27 mouse cellular contexts compared by ENCODE assay signal in the genomic region with DNA sequence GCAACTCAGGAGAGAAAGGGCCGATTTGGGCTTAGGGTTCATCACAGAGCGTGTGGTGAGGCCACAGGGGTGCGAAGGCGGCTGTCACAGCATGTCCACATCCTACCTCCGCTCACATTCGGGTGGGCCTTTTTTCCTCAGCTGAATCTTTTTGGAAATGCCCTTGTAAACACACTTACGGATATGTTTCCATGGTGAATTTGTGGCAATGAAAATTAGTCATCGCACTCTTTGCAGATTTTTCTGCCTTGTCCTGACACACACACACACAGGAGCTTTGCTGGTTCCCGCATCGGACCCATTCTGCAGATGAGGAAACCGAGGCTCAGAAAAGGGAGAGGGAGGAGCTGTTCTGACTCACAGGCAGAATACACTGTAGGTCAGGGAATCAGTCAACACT.
A peak's percentile ranks its signal among the peaks of the same experiment; 100 is the strongest.
DNase-seq lines count a peak whose midpoint lies in the region; ATAC-seq and TF ChIP-seq lines count a peak whose summit lies in the region.
"Had no signal": no experiment of that assay in that cellular context is flagged by ENCODE, and none has a peak within 500 bp of the region (broad histone marks: within the 10 kb centered on the region; RNA-seq: fewer than 3 reads in every experiment).

No protein-coding gene starts in this region.

- WGBS in hindbrain, embryonic 12.5 days = 93% methylated on average over 11 of the region's 11 CpGs
- WGBS in hindbrain, embryonic 10.5 days = 92% methylated on average over 11 of the region's 11 CpGs
- WGBS in neural tube, embryonic 13.5 days = 92% methylated on average over 11 of the region's 11 CpGs
- 92% methylated on average over 11 of the region's 11 CpGs for WGBS in hindbrain, embryonic 15.5 days
- 89% methylated on average over 11 of the region's 11 CpGs for WGBS in liver, embryonic 11.5 days

- no peak overlapping the region for H3K27ac ChIP-seq in hindbrain, embryonic 12.5 days
- no peak overlapping the region for H3K27ac ChIP-seq in hindbrain, embryonic 10.5 days
- H3K27ac ChIP-seq in layer of hippocampus, adult 2 months = peak overlapping the region; percentile 62; the same call in 1 of the 2 replicates
- no peak overlapping the region for H3K27ac ChIP-seq in neural tube, embryonic 13.5 days (replicated peaks)
- H3K27ac ChIP-seq in hindbrain, embryonic 15.5 days (replicated peaks) = no peak overlapping the region
- no peak overlapping the region for H3K27ac ChIP-seq in liver, embryonic 11.5 days (ENCODE audit: low read depth, low read length)
- H3K27ac ChIP-seq: embryonic facial prominence, embryonic 13.5 days; heart, embryonic 10.5 days; heart, embryonic 15.5 days; liver, embryonic 15.5 days; midbrain, embryonic 10.5 days; midbrain, embryonic 15.5 days; stomach, postnatal 0 days had no signal

- 0 out of 2 replicates have a peak overlapping the region, but pooled peaks have one; percentile 22 for H3K4me2 ChIP-seq in hindbrain, embryonic 12.5 days (replicated peaks)
- H3K4me2 ChIP-seq in neural tube, embryonic 13.5 days = peak overlapping the region; percentile 18; the same call in 1 of the 2 replicates
- H3K4me2 ChIP-seq in hindbrain, embryonic 15.5 days = peak overlapping the region; percentile 35
- no peak overlapping the region for H3K4me2 ChIP-seq in liver, embryonic 11.5 days
- H3K4me2 ChIP-seq: embryonic facial prominence, embryonic 13.5 days; heart, embryonic 15.5 days; liver, embryonic 15.5 days; midbrain, embryonic 15.5 days had no signal

- TF ChIP-seq CTCF in layer of hippocampus, adult 2 months (conservative IDR thresholded peaks at IDR 0.05) = no peak

- no peaks in the 10 kb centered on the region for H3K27me3 ChIP-seq in hindbrain, embryonic 12.5 days
- no peaks in the 10 kb centered on the region for H3K27me3 ChIP-seq in hindbrain, embryonic 10.5 days (ENCODE audit: insufficient read depth, poor library complexity, severe bottlenecking)
- no peaks in the 10 kb centered on the region for H3K27me3 ChIP-seq in neural tube, embryonic 13.5 days
- H3K27me3 ChIP-seq in hindbrain, embryonic 15.5 days = no peaks in the 10 kb centered on the region
- no peaks in the 10 kb centered on the region for H3K27me3 ChIP-seq in liver, embryonic 11.5 days (replicated peaks; ENCODE audit: control insufficient read depth, insufficient read depth, low read length)
- H3K27me3 ChIP-seq: embryonic facial prominence, embryonic 13.5 days; heart, embryonic 15.5 days; liver, embryonic 15.5 days; midbrain, embryonic 15.5 days; Patski had no signal

- H3K9ac ChIP-seq in hindbrain, embryonic 12.5 days = no peak overlapping the region
- no peak overlapping the region for H3K9ac ChIP-seq in neural tube, embryonic 13.5 days
- H3K9ac ChIP-seq in hindbrain, embryonic 15.5 days = no peak overlapping the region
- H3K9ac ChIP-seq in liver, embryonic 11.5 days (ENCODE audit: low read depth, low read length) = no peak overlapping the region
- H3K9ac ChIP-seq: embryonic facial prominence, embryonic 13.5 days; heart, embryonic 15.5 days; liver, embryonic 15.5 days; lung, embryonic 14.5 days; midbrain, embryonic 15.5 days had no signal

- H3K9me3 ChIP-seq in hindbrain, embryonic 12.5 days (replicated peaks) = no peaks in the 10 kb centered on the region
- H3K9me3 ChIP-seq in hindbrain, embryonic 10.5 days = no peaks in the 10 kb centered on the region; the same call in 1 of the 2 replicates
- H3K9me3 ChIP-seq in neural tube, embryonic 13.5 days = no peaks in the 10 kb centered on the region
- no peaks in the 10 kb centered on the region for H3K9me3 ChIP-seq in hindbrain, embryonic 15.5 days
- H3K9me3 ChIP-seq in liver, embryonic 11.5 days (ENCODE audit: control insufficient read depth, low read length) = no peaks in the 10 kb centered on the region
- H3K9me3 ChIP-seq: embryonic facial prominence, embryonic 13.5 days; heart, embryonic 10.5 days; heart, embryonic 15.5 days; liver, embryonic 15.5 days; midbrain, embryonic 10.5 days; midbrain, embryonic 15.5 days had no signal

- H3K36me3 ChIP-seq in hindbrain, embryonic 12.5 days = no peaks in the 10 kb centered on the region
- H3K36me3 ChIP-seq in hindbrain, embryonic 10.5 days = no peaks in the 10 kb centered on the region
- H3K36me3 ChIP-seq in neural tube, embryonic 13.5 days = no peaks in the 10 kb centered on the region
- no peaks in the 10 kb centered on the region for H3K36me3 ChIP-seq in hindbrain, embryonic 15.5 days
- no peaks in the 10 kb centered on the region for H3K36me3 ChIP-seq in liver, embryonic 11.5 days (ENCODE audit: control insufficient read depth, insufficient read depth, low read length)
- H3K36me3 ChIP-seq: embryonic facial prominence, embryonic 13.5 days; heart, embryonic 10.5 days; heart, embryonic 15.5 days; liver, embryonic 15.5 days; midbrain, embryonic 10.5 days; midbrain, embryonic 15.5 days had no signal

- no peak for ATAC-seq in hindbrain, embryonic 12.5 days (ENCODE audit: low FRiP score)
- no peak for ATAC-seq in neural tube, embryonic 13.5 days (ENCODE audit: low read depth)
- ATAC-seq in hindbrain, embryonic 15.5 days (ENCODE audit: low FRiP score, low read depth) = no peak
- ATAC-seq in liver, embryonic 11.5 days (replicated peaks; ENCODE audit: low FRiP score) = no peak
- ATAC-seq: Patski had no signal

- no peak overlapping the region for H3K4me3 ChIP-seq in hindbrain, embryonic 12.5 days
- no peak overlapping the region for H3K4me3 ChIP-seq in hindbrain, embryonic 10.5 days
- H3K4me3 ChIP-seq in layer of hippocampus, adult 2 months = no peak overlapping the region; the same call in 1 of the 2 replicates
- H3K4me3 ChIP-seq in neural tube, embryonic 13.5 days = no peak overlapping the region
- no peak overlapping the region for H3K4me3 ChIP-seq in hindbrain, embryonic 15.5 days
- no peak overlapping the region for H3K4me3 ChIP-seq in liver, embryonic 11.5 days (ENCODE audit: low read depth, low read length)
- H3K4me3 ChIP-seq: embryonic facial prominence, embryonic 13.5 days; heart, embryonic 10.5 days; heart, embryonic 15.5 days; liver, embryonic 15.5 days; midbrain, embryonic 10.5 days; midbrain, embryonic 15.5 days had no signal

- H3K4me1 ChIP-seq in hindbrain, embryonic 12.5 days = 0 out of 2 replicates have a peak, but pooled peaks cover 4% of the 10 kb centered on the region
- peaks cover 6% of the 10 kb centered on the region for H3K4me1 ChIP-seq in hindbrain, embryonic 10.5 days (replicated peaks)
- H3K4me1 ChIP-seq in neural tube, embryonic 13.5 days (replicated peaks) = peaks cover 10% of the 10 kb centered on the region
- peaks cover 17% of the 10 kb centered on the region for H3K4me1 ChIP-seq in hindbrain, embryonic 15.5 days (replicated peaks)
- no peaks in the 10 kb centered on the region for H3K4me1 ChIP-seq in liver, embryonic 11.5 days (replicated peaks; ENCODE audit: control insufficient read depth, insufficient read depth, low read length)
- H3K4me1 ChIP-seq: heart, embryonic 15.5 days; liver, embryonic 15.5 days had no signal

- no peak for DNase-seq in hindbrain, embryonic 10.5 days (ENCODE audit: low spot score)
- DNase-seq in layer of hippocampus, adult 2 months (ENCODE audit: low spot score in 2 of 2) = no peak
- no peak for DNase-seq in layer of hippocampus, adult 9-10 months (ENCODE audit: low spot score)
- no peak for DNase-seq in neural tube, embryonic 10.5 days (ENCODE audit: extremely low spot score, low spot score)
- DNase-seq in liver, embryonic 11.5 days (ENCODE audit: low spot score) = no peak
- DNase-seq: adrenal gland, postnatal 10 days; cerebellum, adult 11 months; cerebellum, adult 9-10 months; gastrocnemius, postnatal 14 days; heart, adult 11 months; liver; lung, postnatal 14 days; right cerebral cortex, postnatal 4 days; thymus, adult 18-20 months; thymus, postnatal 25 days had no signal
